ENCODE assay signal across 9 mouse cellular contexts in the genomic region with DNA sequence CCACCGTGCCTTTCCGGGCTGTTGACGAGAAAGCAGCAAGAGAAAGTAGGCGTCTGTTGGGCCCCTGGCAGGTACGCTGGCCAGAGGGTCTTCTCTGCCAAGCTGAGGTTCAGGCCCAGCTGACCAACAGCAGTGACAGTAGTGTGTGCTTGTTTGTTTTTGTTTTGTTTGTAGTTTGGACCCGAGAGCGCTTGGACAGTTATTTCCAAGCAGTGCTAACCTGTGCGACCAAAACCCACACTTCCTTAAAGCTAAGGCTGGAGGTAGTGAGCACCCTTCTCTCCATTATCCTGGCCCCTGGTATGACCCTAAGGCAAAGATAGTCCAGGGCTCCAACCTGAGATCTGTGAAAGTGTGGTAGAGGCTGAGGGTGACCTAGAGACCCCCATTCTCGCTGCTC. TPM values are rescaled to one million over a fixed set of nuclear protein-coding genes. Genes with fewer than 3 reads are reported as not detected.
DNase-seq lines count a peak whose midpoint lies in the region; ATAC-seq lines count a peak whose summit lies in the region.
"Had no signal": no experiment of that assay in that cellular context is flagged by ENCODE, and none has a peak within 500 bp of the region (broad histone marks: within the 10 kb centered on the region; RNA-seq: fewer than 3 reads in every experiment).

No protein-coding gene starts in this region.

- H3K4me3 ChIP-seq in heart, embryonic 14.5 days (ENCODE audit: control insufficient read depth in 1 of 2, insufficient read depth in 1 of 2, low read depth in 1 of 2, low read length in 2 of 2): peak overlapping the region in 1 of 2 experiments; percentile 38; a peak in 3 of 4 replicates
- peak overlapping the region; percentile 55 for H3K4me3 ChIP-seq in embryonic facial prominence, embryonic 10.5 days
- H3K4me3 ChIP-seq in hindbrain, embryonic 13.5 days: peak overlapping the region; percentile 38
- H3K4me3 ChIP-seq in midbrain, embryonic 11.5 days (ENCODE audit: low read depth, low read length): peak overlapping the region; percentile 28; the same call in 1 of the 2 replicates

- peaks cover 84% of the 10 kb centered on the region for H3K27me3 ChIP-seq in heart, embryonic 14.5 days (ENCODE audit: control insufficient read depth, insufficient read depth, low read length)
- peaks cover 100% of the 10 kb centered on the region for H3K27me3 ChIP-seq in embryonic facial prominence, embryonic 10.5 days (replicated peaks; ENCODE audit: low read depth, poor library complexity, severe bottlenecking)
- peaks cover 30% of the 10 kb centered on the region; the same call in 1 of the 2 replicates for H3K27me3 ChIP-seq in hindbrain, embryonic 13.5 days
- H3K27me3 ChIP-seq in midbrain, embryonic 11.5 days (ENCODE audit: control insufficient read depth, insufficient read depth, low read length): peaks cover 79% of the 10 kb centered on the region

- no peak for DNase-seq in heart, postnatal 25 days (ENCODE audit: low spot score)
- DNase-seq in embryonic facial prominence, embryonic 10.5 days (ENCODE audit: low spot score): no peak
- peak; percentile 93 for DNase-seq in midbrain, embryonic 11.5 days (ENCODE audit: low spot score, missing footprints)
- DNase-seq in natural killer cell, adult 2 months (ENCODE audit: low spot score in 2 of 2): no peak
- DNase-seq in T-cell, adult 2 months (ENCODE audit: low spot score): no peak
- no peak for DNase-seq in gastrocnemius, adult 18-20 months (ENCODE audit: low spot score)
- DNase-seq: kidney, adult 9 months had no signal

- intact Hi-C loops in heart, postnatal 25 days (cut with DNase I): no loop called here

- H3K4me2 ChIP-seq in heart, embryonic 14.5 days (ENCODE audit: low read length): peak overlapping the region; percentile 71
- H3K4me2 ChIP-seq in hindbrain, embryonic 13.5 days: peak overlapping the region; percentile 63
- H3K4me2 ChIP-seq in midbrain, embryonic 11.5 days: peak overlapping the region; percentile 47

- 44% methylated on average over 9 of the region's 9 CpGs for WGBS in heart, embryonic 14.5 days
- WGBS in embryonic facial prominence, embryonic 10.5 days: 27% methylated on average over 9 of the region's 9 CpGs
- WGBS in hindbrain, embryonic 13.5 days: 26% methylated on average over 9 of the region's 9 CpGs
- 35% methylated on average over 9 of the region's 9 CpGs for WGBS in midbrain, embryonic 11.5 days

- H3K9ac ChIP-seq in heart, embryonic 14.5 days (ENCODE audit: low read length): no peak overlapping the region
- H3K9ac ChIP-seq in hindbrain, embryonic 13.5 days: peak overlapping the region; percentile 90
- H3K9ac ChIP-seq in midbrain, embryonic 11.5 days (ENCODE audit: low read length): peak overlapping the region; percentile 65

- no peaks in the 10 kb centered on the region for H3K9me3 ChIP-seq in heart, embryonic 14.5 days (ENCODE audit: control insufficient read depth, low read length)
- H3K9me3 ChIP-seq in embryonic facial prominence, embryonic 10.5 days: no peaks in the 10 kb centered on the region
- H3K9me3 ChIP-seq in hindbrain, embryonic 13.5 days: no peaks in the 10 kb centered on the region
- no peaks in the 10 kb centered on the region for H3K9me3 ChIP-seq in midbrain, embryonic 11.5 days (ENCODE audit: control insufficient read depth, low read length)

- no peak for ATAC-seq in heart, embryonic 14.5 days (ENCODE audit: insufficient number of reproducible peaks, insufficient read depth, low FRiP score, low read depth)
- ATAC-seq in hindbrain, embryonic 13.5 days (ENCODE audit: low FRiP score): no peak
- no peak for ATAC-seq in midbrain, embryonic 11.5 days (ENCODE audit: low FRiP score)

- H3K4me1 ChIP-seq in heart, embryonic 14.5 days (ENCODE audit: control insufficient read depth in 2 of 2, insufficient read depth in 2 of 2, low read length in 2 of 2): peaks cover 13 to 19% of the 10 kb centered on the region in 2 experiments
- H3K4me1 ChIP-seq in embryonic facial prominence, embryonic 10.5 days: peaks cover 17% of the 10 kb centered on the region
- peaks cover 99% of the 10 kb centered on the region for H3K4me1 ChIP-seq in hindbrain, embryonic 13.5 days (replicated peaks)
- peaks cover 68% of the 10 kb centered on the region for H3K4me1 ChIP-seq in midbrain, embryonic 11.5 days (ENCODE audit: control insufficient read depth, insufficient read depth, low read length)

- H3K36me3 ChIP-seq in heart, embryonic 14.5 days (ENCODE audit: control insufficient read depth, insufficient read depth, low read length): no peaks in the 10 kb centered on the region
- no peaks in the 10 kb centered on the region for H3K36me3 ChIP-seq in embryonic facial prominence, embryonic 10.5 days (replicated peaks)
- peaks cover 14% of the 10 kb centered on the region; the same call in 1 of the 2 replicates for H3K36me3 ChIP-seq in hindbrain, embryonic 13.5 days
- no peaks in the 10 kb centered on the region for H3K36me3 ChIP-seq in midbrain, embryonic 11.5 days (ENCODE audit: control insufficient read depth, insufficient read depth, low read length)

- H3K27ac ChIP-seq in heart, embryonic 14.5 days (replicated peaks in 1 of 2; ENCODE audit: control insufficient read depth in 1 of 2, insufficient read depth in 1 of 2, low read depth in 2 of 2, low read length in 2 of 2): no peak overlapping the region
- H3K27ac ChIP-seq in embryonic facial prominence, embryonic 10.5 days (replicated peaks): peak overlapping the region; percentile 81
- H3K27ac ChIP-seq in hindbrain, embryonic 13.5 days: peak overlapping the region; percentile 99
- peak overlapping the region; percentile 67 for H3K27ac ChIP-seq in midbrain, embryonic 11.5 days (ENCODE audit: low read depth, low read length)

RNA-seq across cellular contexts. Expression of a gene that starts 49.7 kb away (rescaled TPM):
- polyA plus RNA-seq in heart, embryonic 14.5 days (2014; fragmentation: Nextera tagmentation; extraction: Ambion mirVana): 26.3 and 31.0 TPM in 2 replicates
- total RNA-seq in heart, postnatal 25 days (2021): 10 to 100 TPM; 56.9 to 57.3 TPM
- 33.4 and 37.8 TPM in 2 replicates for polyA plus RNA-seq in embryonic facial prominence, embryonic 10.5 days (2016; fragmentation: Nextera tagmentation; extraction: Ambion mirVana)
- 21.9 and 22.5 TPM in 2 replicates for polyA plus RNA-seq in hindbrain, embryonic 13.5 days (2015; fragmentation: Nextera tagmentation; extraction: Ambion mirVana)
- 24.0 and 26.7 TPM in 2 replicates for polyA plus RNA-seq in midbrain, embryonic 11.5 days (2014; fragmentation: Nextera tagmentation; extraction: Ambion mirVana)
- total RNA-seq in gastrocnemius, adult 18-20 months (2021): 10 to 100 TPM; 30.8 to 31.4 TPM

Comparison
In these comparisons a context has a peak if more than half of its experiments do, and no peak if none do; other contexts are left out.
1. H3K27ac ChIP-seq: peak in embryonic facial prominence, embryonic 10.5 days (single experiment), hindbrain, embryonic 13.5 days (single experiment) and midbrain, embryonic 11.5 days (single experiment); none in heart, embryonic 14.5 days (0 of 2).
2. Peak in every context shown above with its lines, with median percentiles within 50 percentile points of each other: H3K4me2 ChIP-seq.